Mouse (Mus musculus) myocyte (in vitro differentiated cells): ENCODE measurements around the gene Gm10644. TPM values are rescaled to one million over a fixed set of nuclear protein-coding genes. Genes with fewer than 3 reads are reported as not detected.

Experiments used
- H3K27me3 ChIP-seq: one replicate; pipeline ENCODE4 v1.6.1; 2011; ENCODE audit not compliant: control insufficient read depth, insufficient read depth, insufficient read length
- H3K36me3 ChIP-seq: one replicate; pipeline ENCODE4 v1.6.1; 2011; ENCODE audit not compliant: control insufficient read depth, insufficient read depth
- H3K4me2 ChIP-seq: one replicate; pipeline ENCODE4 v1.6.1; 2011; ENCODE audit warnings: low read depth, control low read depth
- H3K4me3 ChIP-seq: one replicate; pipeline ENCODE4 v1.5.1; 2011; ENCODE audit warnings: mild to moderate bottlenecking, control low read depth, moderate library complexity
- H3K79me2 ChIP-seq: one replicate; pipeline ENCODE4 v1.6.1; 2011; ENCODE audit not compliant: control insufficient read depth, insufficient read depth
- H3ac ChIP-seq: one replicate; pipeline ENCODE4 v1.6.1; 2011; ENCODE audit not compliant: control insufficient read depth, insufficient read length
- CEBPB ChIP-seq: IDR thresholded peaks from 2 replicates; pipeline ENCODE4 v1.6.1; 2011; ENCODE audit warnings: mild to moderate bottlenecking, moderate library complexity; ENCODE audit not compliant: poor library complexity, insufficient read depth, severe bottlenecking
- E2F4 ChIP-seq: IDR thresholded peaks from one replicate; pipeline ENCODE4 v1.6.1; 2011; ENCODE audit warnings: mild to moderate bottlenecking, control low read depth, moderate library complexity; ENCODE audit not compliant: insufficient read depth
- MAX ChIP-seq: IDR thresholded peaks from one replicate; pipeline ENCODE4 v1.6.1; 2011; ENCODE audit warnings: low read depth, mild to moderate bottlenecking, control low read depth
- MYOD1 ChIP-seq, 3 experiments: IDR thresholded peaks; one replicate each; pipeline ENCODE4 v1.6.1; 2011; ENCODE audit warnings: control low read depth in 2 of 3, low read depth in 2 of 3, mild to moderate bottlenecking in 2 of 3, moderate library complexity in 1 of 3; ENCODE audit not compliant: insufficient read length in 2 of 3, control insufficient read depth in 1 of 3
- MYOG ChIP-seq, 3 experiments: IDR thresholded peaks; one replicate each; pipeline ENCODE4 v1.6.1; 2011; ENCODE audit warnings: control low read depth in 2 of 3, low read depth in 2 of 3, mild to moderate bottlenecking in 2 of 3; ENCODE audit not compliant: insufficient read length in 2 of 3, control insufficient read depth in 1 of 3, insufficient read depth in 1 of 3
- POLR2A ChIP-seq: IDR thresholded peaks from one replicate; pipeline ENCODE4 v1.6.1; 2011; ENCODE audit warnings: low read depth, mild to moderate bottlenecking, control low read depth, moderate library complexity; ENCODE audit not compliant: insufficient read length
- POLR2AphosphoS2 ChIP-seq: IDR thresholded peaks from one replicate; pipeline ENCODE4 v1.6.1; 2011; ENCODE audit warnings: low read depth, control low read depth; ENCODE audit not compliant: insufficient read length
- REST ChIP-seq: IDR thresholded peaks from one replicate; pipeline ENCODE4 v1.6.1; 2011; ENCODE audit warnings: mild to moderate bottlenecking, control low read depth, moderate library complexity; ENCODE audit not compliant: insufficient read depth, insufficient read length
- SRF ChIP-seq: IDR thresholded peaks from one replicate; pipeline ENCODE4 v1.6.1; 2011; ENCODE audit warnings: low read depth; ENCODE audit not compliant: control insufficient read depth, insufficient read length
- TCF12 ChIP-seq: IDR thresholded peaks from one replicate; pipeline ENCODE4 v1.6.1; 2011; ENCODE audit warnings: mild to moderate bottlenecking, control low read depth; ENCODE audit not compliant: poor library complexity, insufficient read depth, severe bottlenecking
- TCF3 ChIP-seq: IDR thresholded peaks from one replicate; pipeline ENCODE4 v1.6.1; 2011; ENCODE audit warnings: low read depth, control low read depth; ENCODE audit not compliant: insufficient read length
- USF1 ChIP-seq: IDR thresholded peaks from one replicate; pipeline ENCODE4 v1.6.1; 2011; ENCODE audit warnings: low read depth, mild to moderate bottlenecking, control low read depth, moderate library complexity
- polyA plus RNA-seq: library from polyadenylated mRNA; unstranded; fragments of >200 nt; fragmentation: generic; extraction: Trizol; gene quantifications from one replicate; pipeline ENCODE4 v1.2.1, GENCODE M21; 2012; ENCODE audit warnings: missing spikeins

The Gm10644 gene
- polyA plus RNA-seq, 1 experiment, result 0.11 TPM

DNA sequence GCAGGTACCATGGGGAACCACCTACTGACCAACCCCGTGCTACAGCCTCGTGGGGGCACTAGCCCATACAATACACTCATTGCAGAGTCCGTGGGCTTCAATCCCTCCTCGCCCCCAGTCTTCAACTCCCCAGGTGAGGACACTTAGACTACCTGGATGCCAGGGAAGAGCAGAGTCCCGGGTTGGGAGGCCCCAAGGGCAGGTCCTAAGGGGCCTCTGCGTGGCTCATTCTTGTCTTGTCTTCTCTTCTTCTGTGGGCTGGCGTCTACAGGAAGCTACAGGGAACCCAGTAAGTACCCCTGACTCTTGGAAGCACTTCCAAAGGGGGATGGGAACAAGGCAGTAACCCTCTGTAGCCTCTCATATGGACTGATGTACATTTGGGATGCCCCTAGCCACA is 17.4 kb downstream of the Gm10644 start:
- Histone ChIP-seq H3ac (no peak overlapping the region), H3K4me3 (no peak overlapping the region), H3K79me2 (no peaks in the 10 kb centered on the region), H3K4me2 (no peak overlapping the region), H3K27me3 (no peaks in the 10 kb centered on the region), H3K36me3 (no peaks in the 10 kb centered on the region)
- no peak for TF ChIP-seq SRF
- TF ChIP-seq TCF12, result no peak
- TF ChIP-seq POLR2AphosphoS2, result no peak
- no peak for TF ChIP-seq MYOG (IDR thresholded peaks at IDR 0.05; ENCODE audit: control insufficient read depth in 1 of 3, insufficient read depth in 1 of 3, insufficient read length in 2 of 3, low read depth in 2 of 3)
- TF ChIP-seq CEBPB, result no peak
- TF ChIP-seq USF1, result no peak
- no peak for TF ChIP-seq POLR2A
- TF ChIP-seq TCF3, result no peak
- no peak for TF ChIP-seq MAX
- no peak for TF ChIP-seq MYOD1 (IDR thresholded peaks at IDR 0.05; ENCODE audit: control insufficient read depth in 1 of 3, insufficient read length in 2 of 3, low read depth in 2 of 3)
- TF ChIP-seq E2F4, result no peak
- TF ChIP-seq REST, result no peak

DNA sequence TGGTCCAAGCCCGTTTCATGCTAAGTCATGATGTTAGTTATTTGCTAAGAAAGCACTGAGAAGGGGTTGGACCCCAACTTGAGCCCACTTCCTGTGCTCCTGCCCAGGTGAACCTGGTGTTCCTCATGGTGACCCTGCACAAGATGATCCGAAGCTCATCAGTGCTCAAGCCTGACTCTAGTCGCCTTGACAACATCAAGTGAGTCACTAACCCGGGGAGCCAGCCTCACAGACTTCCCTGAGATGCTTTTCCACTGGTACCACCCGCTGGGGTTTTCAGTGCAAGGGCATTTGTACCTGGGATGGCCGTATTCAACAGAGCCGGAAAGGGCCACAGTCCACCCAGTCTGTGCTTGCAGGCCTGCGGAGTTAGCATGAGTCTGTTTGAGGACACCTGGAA is 19.6 kb downstream of the Gm10644 start:
- no peaks in the 10 kb centered on the region for H3K27me3 ChIP-seq
- TF ChIP-seq MYOG (IDR thresholded peaks at IDR 0.05; ENCODE audit: control insufficient read depth in 1 of 3, insufficient read depth in 1 of 3, insufficient read length in 2 of 3, low read depth in 2 of 3), result no peak
- no peak for TF ChIP-seq CEBPB
- TF ChIP-seq REST, result no peak
- TF ChIP-seq POLR2AphosphoS2, result no peak
- no peak for TF ChIP-seq E2F4
- no peak for TF ChIP-seq USF1
- no peak for TF ChIP-seq MYOD1 (IDR thresholded peaks at IDR 0.05; ENCODE audit: control insufficient read depth in 1 of 3, insufficient read length in 2 of 3, low read depth in 2 of 3)
- TF ChIP-seq MAX, result no peak
- TF ChIP-seq TCF12, result no peak
- no peak for TF ChIP-seq POLR2A
- no peak for TF ChIP-seq TCF3
- no peak for TF ChIP-seq SRF
- no peaks in the 10 kb centered on the region for H3K79me2 ChIP-seq
- no peak overlapping the region for H3K4me3 ChIP-seq
- H3K4me2 ChIP-seq, result no peak overlapping the region
- no peak overlapping the region for H3ac ChIP-seq
- peaks cover 2% of the 10 kb centered on the region for H3K36me3 ChIP-seq

DNA sequence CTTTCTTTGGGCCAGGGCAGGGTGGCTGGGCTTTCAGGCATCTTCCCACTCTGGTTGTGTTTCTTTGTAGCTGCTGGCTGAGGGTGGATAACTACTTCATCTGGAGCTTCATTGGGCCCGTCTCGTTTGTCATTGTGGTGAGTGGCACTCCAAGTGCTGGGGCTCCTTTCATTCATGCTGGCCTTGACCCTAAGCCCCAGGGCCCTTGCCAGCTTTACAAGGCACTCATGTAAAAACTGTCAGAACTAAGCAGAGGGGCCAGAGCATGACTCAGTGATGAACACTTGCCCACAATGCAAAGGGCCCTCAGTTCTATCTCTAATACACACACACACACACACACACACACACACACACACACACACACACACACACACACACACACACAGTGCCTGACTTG is 20.0 kb downstream of the Gm10644 start:
- Histone ChIP-seq H3K79me2 (no peaks in the 10 kb centered on the region), H3K4me2 (no peak overlapping the region), H3K4me3 (no peak overlapping the region), H3K27me3 (no peaks in the 10 kb centered on the region), H3ac (no peak overlapping the region), H3K36me3 (peaks cover 2% of the 10 kb centered on the region)
- TF ChIP-seq REST (no peak), MYOG (IDR thresholded peaks at IDR 0.05; ENCODE audit: control insufficient read depth in 1 of 3, insufficient read depth in 1 of 3, insufficient read length in 2 of 3, low read depth in 2 of 3) (no peak), E2F4 (no peak), TCF12 (no peak), SRF (no peak), TCF3 (no peak), CEBPB (no peak), POLR2A (no peak), POLR2AphosphoS2 (no peak)

DNA sequence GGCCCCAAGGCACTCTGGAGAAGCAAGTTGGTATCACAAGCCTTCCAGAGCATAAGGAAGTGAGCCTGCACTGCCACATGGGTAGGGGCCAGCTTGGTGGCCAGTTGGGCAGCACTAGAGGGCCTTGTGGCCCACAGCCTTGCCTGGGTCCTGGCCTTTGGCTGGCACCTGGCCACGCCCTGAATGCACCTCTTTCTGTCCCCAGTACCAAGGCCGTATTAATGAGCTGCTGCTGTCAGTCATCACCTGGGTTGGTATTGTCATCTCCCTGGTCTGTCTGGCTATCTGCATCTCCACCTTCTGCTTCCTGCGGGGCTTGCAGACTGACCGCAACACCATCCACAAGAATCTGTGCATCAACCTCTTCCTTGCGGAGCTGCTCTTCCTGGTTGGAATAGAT is 20.8 kb downstream of the Gm10644 start:
- peaks cover 2% of the 10 kb centered on the region for H3K36me3 ChIP-seq
- TF ChIP-seq CEBPB, result no peak
- no peak for TF ChIP-seq SRF
- no peak for TF ChIP-seq TCF3
- TF ChIP-seq MYOD1 (IDR thresholded peaks at IDR 0.05; ENCODE audit: control insufficient read depth in 1 of 3, insufficient read length in 2 of 3, low read depth in 2 of 3), result no peak
- TF ChIP-seq USF1, result no peak
- TF ChIP-seq TCF12, result no peak
- no peak for TF ChIP-seq E2F4
- TF ChIP-seq MYOG (IDR thresholded peaks at IDR 0.05; ENCODE audit: control insufficient read depth in 1 of 3, insufficient read depth in 1 of 3, insufficient read length in 2 of 3, low read depth in 2 of 3), result no peak
- no peak for TF ChIP-seq MAX
- TF ChIP-seq POLR2AphosphoS2, result no peak
- TF ChIP-seq POLR2A, result no peak
- no peak for TF ChIP-seq REST
- no peak overlapping the region for H3ac ChIP-seq
- H3K27me3 ChIP-seq, result no peaks in the 10 kb centered on the region
- H3K4me2 ChIP-seq, result no peak overlapping the region
- no peaks in the 10 kb centered on the region for H3K79me2 ChIP-seq
- no peak overlapping the region for H3K4me3 ChIP-seq

DNA sequence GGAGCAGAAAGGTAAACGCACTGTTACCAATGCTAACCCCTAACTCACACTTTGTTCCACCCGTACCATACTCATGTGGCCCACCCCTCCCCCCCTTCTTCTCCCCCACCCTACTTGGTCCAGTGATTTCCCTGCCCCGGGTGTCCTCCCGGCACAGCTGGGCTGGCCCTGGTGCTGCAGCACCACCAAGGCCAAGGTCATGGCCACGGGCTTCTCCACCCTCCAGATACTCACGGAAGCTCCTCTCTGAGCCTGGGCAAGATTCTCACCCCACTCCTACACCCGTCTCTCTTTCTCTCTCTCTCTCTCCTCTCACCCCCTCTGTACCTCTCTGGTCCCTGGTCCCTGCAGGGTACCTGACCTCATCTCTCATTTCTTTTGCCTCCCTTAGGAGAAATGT is 28.7 kb downstream of the Gm10644 start:
- H3K4me3 ChIP-seq, result no peak overlapping the region
- no peaks in the 10 kb centered on the region for H3K79me2 ChIP-seq
- H3K27me3 ChIP-seq, result no peaks in the 10 kb centered on the region
- H3ac ChIP-seq, result no peak overlapping the region
- no peaks in the 10 kb centered on the region for H3K36me3 ChIP-seq
- no peak overlapping the region for H3K4me2 ChIP-seq
- TF ChIP-seq E2F4 (no peak), MAX (no peak), MYOG (IDR thresholded peaks at IDR 0.05; ENCODE audit: control insufficient read depth in 1 of 3, insufficient read depth in 1 of 3, insufficient read length in 2 of 3, low read depth in 2 of 3) (no peak), POLR2AphosphoS2 (no peak), MYOD1 (IDR thresholded peaks at IDR 0.05; ENCODE audit: control insufficient read depth in 1 of 3, insufficient read length in 2 of 3, low read depth in 2 of 3) (no peak)
